Mouse (Mus musculus) MEL (cell line): ENCODE data around the gene Gmeb2.

Experiments
- CHD2 ChIP-seq: IDR thresholded peaks from 2 replicates; pipeline ENCODE4 v1.6.1; 2011; ENCODE audit warnings: low read length, improper control_type of control experiment
- CTCF ChIP-seq, 3 experiments: IDR thresholded peaks in 2 of 3; conservative IDR thresholded peaks in 1 of 3; 2 replicates each; pipeline ENCODE4 v1.5.1; 2011 to 2012; ENCODE audit warnings: low read length in 3 of 3, low read depth in 2 of 3, mild to moderate bottlenecking in 2 of 3, improper control_type of control experiment in 1 of 3, inconsistent platforms in 1 of 3, mixed read lengths in 1 of 3, moderate library complexity in 1 of 3; ENCODE audit not compliant: control insufficient read depth in 1 of 3, insufficient read depth in 1 of 3, poor library complexity in 1 of 3, severe bottlenecking in 1 of 3
- ETS1 ChIP-seq: IDR thresholded peaks from 2 replicates; pipeline ENCODE4 v1.6.1; 2012; ENCODE audit warnings: low read depth, mild to moderate bottlenecking, inconsistent platforms, low read length, improper control_type of control experiment, moderate library complexity

GRCm38 (mm10) chr2:181253248-181253647 is 34.6 kb downstream of the Gmeb2 start:
- TF ChIP-seq CTCF (IDR thresholded peaks at IDR 0.05 in 2 of 3, conservative IDR thresholded peaks at IDR 0.05 in 1 of 3; ENCODE audit: control insufficient read depth in 1 of 3, insufficient read depth in 1 of 3, low read depth in 2 of 3, low read length in 3 of 3, poor library complexity in 1 of 3, severe bottlenecking in 1 of 3) = no peak
- no peak for TF ChIP-seq ETS1
- TF ChIP-seq CHD2 = no peak
